Mouse (Mus musculus): ENCODE measurements around the gene Gyg. TPM values are rescaled to one million over a fixed set of nuclear protein-coding genes. Genes with fewer than 3 reads are reported as not detected.

Gene Gyg
- polyA plus RNA-seq, 1 experiment from 2014 or later: 33.2 TPM

- Histone ChIP-seq H3K27ac (ENCODE audit: low read depth, low read length) (no peak overlapping the region), H3K4me2 (ENCODE audit: low read length) (no peak overlapping the region), H3K9me3 (replicated peaks; ENCODE audit: control insufficient read depth, low read length) (no peaks in the 10 kb centered on the region), H3K36me3 (ENCODE audit: control insufficient read depth, insufficient read depth, low read length) (no peaks in the 10 kb centered on the region), H3K9ac (ENCODE audit: low read length) (no peak overlapping the region), H3K4me1 (ENCODE audit: control insufficient read depth, insufficient read depth, low read length) (no peaks in the 10 kb centered on the region), H3K4me3 (ENCODE audit: low read depth, low read length) (no peak overlapping the region), H3K27me3 (replicated peaks; ENCODE audit: control insufficient read depth, insufficient read depth, low read length) (no peaks in the 10 kb centered on the region)
- 91% methylated on average over 9 of the region's 9 CpGs for WGBS
- ATAC-seq (no peak), DNase-seq (ENCODE audit: low spot score) (no peak)
These were observed 18.1 kb downstream of the Gyg start for GRCm38 (mm10) chr3:20136868-20137581.

GRCm38 (mm10) chr3:20134545-20134944, 20.6 kb downstream of the Gyg start:
- H3K27ac ChIP-seq (ENCODE audit: low read depth, low read length): no peak overlapping the region
- no peaks in the 10 kb centered on the region for H3K36me3 ChIP-seq (ENCODE audit: control insufficient read depth, insufficient read depth, low read length)
- WGBS: 86% methylated on average over 3 of the region's 3 CpGs
- no peaks in the 10 kb centered on the region for H3K4me1 ChIP-seq (ENCODE audit: control insufficient read depth, insufficient read depth, low read length)
- no peak overlapping the region for H3K4me2 ChIP-seq (ENCODE audit: low read length)
- H3K9me3 ChIP-seq (replicated peaks; ENCODE audit: control insufficient read depth, low read length): no peaks in the 10 kb centered on the region
- H3K27me3 ChIP-seq (replicated peaks; ENCODE audit: control insufficient read depth, insufficient read depth, low read length): no peaks in the 10 kb centered on the region
- ATAC-seq: no peak
- H3K9ac ChIP-seq (ENCODE audit: low read length): no peak overlapping the region
- H3K4me3 ChIP-seq (ENCODE audit: low read depth, low read length): no peak overlapping the region
- DNase-seq (ENCODE audit: low spot score): no peak

GRCm38 (mm10) chr3:20133745-20134144, 21.4 kb downstream of the Gyg start:
- Histone ChIP-seq H3K9ac (ENCODE audit: low read length) (no peak overlapping the region), H3K4me1 (ENCODE audit: control insufficient read depth, insufficient read depth, low read length) (no peaks in the 10 kb centered on the region), H3K4me3 (ENCODE audit: low read depth, low read length) (no peak overlapping the region), H3K27ac (ENCODE audit: low read depth, low read length) (no peak overlapping the region), H3K36me3 (ENCODE audit: control insufficient read depth, insufficient read depth, low read length) (no peaks in the 10 kb centered on the region), H3K9me3 (replicated peaks; ENCODE audit: control insufficient read depth, low read length) (no peaks in the 10 kb centered on the region), H3K4me2 (ENCODE audit: low read length) (no peak overlapping the region), H3K27me3 (replicated peaks; ENCODE audit: control insufficient read depth, insufficient read depth, low read length) (no peaks in the 10 kb centered on the region)
- 0 out of 2 replicates have a peak, but pooled peaks have one; percentile 26 for ATAC-seq
- WGBS: 94% methylated on average over 1 of the region's 1 CpGs
- DNase-seq (ENCODE audit: low spot score): peak; percentile 46

- H3K36me3 ChIP-seq (ENCODE audit: control insufficient read depth, insufficient read depth, low read length): no peaks in the 10 kb centered on the region
- no peaks in the 10 kb centered on the region for H3K4me1 ChIP-seq (ENCODE audit: control insufficient read depth, insufficient read depth, low read length)
- ATAC-seq (no peak), DNase-seq (ENCODE audit: low spot score) (no peak)
- 92% methylated on average over 1 of the region's 1 CpGs for WGBS
- no peak overlapping the region for H3K4me2 ChIP-seq (ENCODE audit: low read length)
- no peaks in the 10 kb centered on the region for H3K27me3 ChIP-seq (replicated peaks; ENCODE audit: control insufficient read depth, insufficient read depth, low read length)
- no peak overlapping the region for H3K27ac ChIP-seq (ENCODE audit: low read depth, low read length)
- no peak overlapping the region for H3K9ac ChIP-seq (ENCODE audit: low read length)
- H3K9me3 ChIP-seq (replicated peaks; ENCODE audit: control insufficient read depth, low read length): no peaks in the 10 kb centered on the region
- H3K4me3 ChIP-seq (ENCODE audit: low read depth, low read length): no peak overlapping the region
These were observed 22.4 kb downstream of the Gyg start for GRCm38 (mm10) chr3:20132731-20133130.

GRCm38 (mm10) chr3:20131350-20131720, 23.8 kb downstream of the Gyg start:
- no peaks in the 10 kb centered on the region for H3K27me3 ChIP-seq (replicated peaks; ENCODE audit: control insufficient read depth, insufficient read depth, low read length)
- no peaks in the 10 kb centered on the region for H3K4me1 ChIP-seq (ENCODE audit: control insufficient read depth, insufficient read depth, low read length)
- H3K36me3 ChIP-seq (ENCODE audit: control insufficient read depth, insufficient read depth, low read length): no peaks in the 10 kb centered on the region
- H3K9me3 ChIP-seq (replicated peaks; ENCODE audit: control insufficient read depth, low read length): no peaks in the 10 kb centered on the region
- H3K4me2 ChIP-seq (ENCODE audit: low read length): no peak overlapping the region
- DNase-seq (ENCODE audit: low spot score): no peak
- H3K4me3 ChIP-seq (ENCODE audit: low read depth, low read length): no peak overlapping the region
- 93% methylated on average over 2 of the region's 2 CpGs for WGBS
- no peak overlapping the region for H3K27ac ChIP-seq (ENCODE audit: low read depth, low read length)
- H3K9ac ChIP-seq (ENCODE audit: low read length): no peak overlapping the region
- ATAC-seq: no peak

GRCm38 (mm10) chr3:20130456-20131349, 24.4 kb downstream of the Gyg start:
- H3K27ac ChIP-seq (ENCODE audit: low read depth, low read length): no peak overlapping the region
- DNase-seq (ENCODE audit: low spot score): no peak
- H3K9ac ChIP-seq (ENCODE audit: low read length): no peak overlapping the region
- H3K4me2 ChIP-seq (ENCODE audit: low read length): no peak overlapping the region
- 91% methylated on average over 8 of the region's 8 CpGs for WGBS
- H3K27me3 ChIP-seq (replicated peaks; ENCODE audit: control insufficient read depth, insufficient read depth, low read length): no peaks in the 10 kb centered on the region
- H3K9me3 ChIP-seq (replicated peaks; ENCODE audit: control insufficient read depth, low read length): no peaks in the 10 kb centered on the region
- H3K4me3 ChIP-seq (ENCODE audit: low read depth, low read length): no peak overlapping the region
- no peaks in the 10 kb centered on the region for H3K4me1 ChIP-seq (ENCODE audit: control insufficient read depth, insufficient read depth, low read length)
- ATAC-seq: no peak
- H3K36me3 ChIP-seq (ENCODE audit: control insufficient read depth, insufficient read depth, low read length): no peaks in the 10 kb centered on the region

DNA sequence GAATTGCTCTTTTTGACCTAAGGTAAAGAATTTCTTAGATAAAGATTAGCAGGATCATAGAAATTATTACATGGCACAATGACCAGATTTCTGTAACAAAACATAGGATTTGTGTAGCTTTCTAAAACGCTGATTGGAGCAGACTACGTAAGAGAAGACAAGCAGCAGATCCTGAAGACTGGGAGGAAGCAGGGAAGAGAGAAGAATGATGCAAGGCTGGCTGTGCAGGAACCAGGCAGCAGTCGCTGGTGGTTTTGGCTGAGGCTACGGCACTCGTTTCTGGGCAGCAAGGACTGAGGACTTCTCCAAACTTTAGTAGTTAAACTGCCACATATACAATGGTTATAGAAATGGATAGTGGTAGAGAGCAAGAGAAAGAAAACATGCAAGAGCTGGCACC, 25.6 kb downstream of the Gyg start:
- H3K36me3 ChIP-seq (ENCODE audit: control insufficient read depth, insufficient read depth, low read length): no peaks in the 10 kb centered on the region
- no peak for DNase-seq (ENCODE audit: low spot score)
- no peak overlapping the region for H3K9ac ChIP-seq (ENCODE audit: low read length)
- WGBS: 95% methylated on average over 5 of the region's 5 CpGs
- no peak overlapping the region for H3K4me2 ChIP-seq (ENCODE audit: low read length)
- no peak for ATAC-seq
- no peaks in the 10 kb centered on the region for H3K9me3 ChIP-seq (replicated peaks; ENCODE audit: control insufficient read depth, low read length)
- H3K4me1 ChIP-seq (ENCODE audit: control insufficient read depth, insufficient read depth, low read length): no peaks in the 10 kb centered on the region
- no peaks in the 10 kb centered on the region for H3K27me3 ChIP-seq (replicated peaks; ENCODE audit: control insufficient read depth, insufficient read depth, low read length)
- H3K27ac ChIP-seq (ENCODE audit: low read depth, low read length): no peak overlapping the region
- H3K4me3 ChIP-seq (ENCODE audit: low read depth, low read length): no peak overlapping the region

- H3K4me1 ChIP-seq (ENCODE audit: control insufficient read depth, insufficient read depth, low read length): no peaks in the 10 kb centered on the region
- no peak overlapping the region for H3K27ac ChIP-seq (ENCODE audit: low read depth, low read length)
- no peak overlapping the region for H3K4me2 ChIP-seq (ENCODE audit: low read length)
- DNase-seq (ENCODE audit: low spot score) (no peak), ATAC-seq (no peak)
- H3K36me3 ChIP-seq (ENCODE audit: control insufficient read depth, insufficient read depth, low read length): 0 out of 2 replicates have a peak, but pooled peaks cover 3% of the 10 kb centered on the region
- H3K4me3 ChIP-seq (ENCODE audit: low read depth, low read length): no peak overlapping the region
- WGBS: 65% methylated on average over 2 of the region's 2 CpGs
- no peak overlapping the region for H3K9ac ChIP-seq (ENCODE audit: low read length)
- H3K27me3 ChIP-seq (replicated peaks; ENCODE audit: control insufficient read depth, insufficient read depth, low read length): no peaks in the 10 kb centered on the region
- H3K9me3 ChIP-seq (replicated peaks; ENCODE audit: control insufficient read depth, low read length): no peaks in the 10 kb centered on the region
These were observed 28.0 kb downstream of the Gyg start for GRCm38 (mm10) chr3:20127047-20127595.

DNA sequence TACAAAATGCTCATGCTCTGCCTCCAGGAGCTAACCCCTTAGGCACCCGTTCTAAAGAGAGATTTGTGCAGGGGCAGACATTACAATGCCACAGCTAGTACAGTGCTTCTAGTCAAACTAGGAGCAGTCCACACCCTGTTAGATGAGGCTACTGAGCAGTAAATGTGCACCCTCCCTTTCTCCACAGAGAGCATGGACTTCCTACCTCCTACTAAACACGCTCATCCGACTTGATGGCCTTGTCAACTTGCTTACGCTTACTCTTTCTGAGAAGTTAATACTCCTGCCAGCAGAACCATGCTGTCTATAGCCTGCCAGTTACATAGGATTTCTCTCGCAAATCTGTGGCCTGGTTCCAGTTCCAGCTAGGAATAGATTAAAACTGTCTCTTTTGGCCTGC, 29.5 kb downstream of the Gyg start:
- Histone ChIP-seq H3K9ac (ENCODE audit: low read length) (no peak overlapping the region), H3K9me3 (replicated peaks; ENCODE audit: control insufficient read depth, low read length) (no peaks in the 10 kb centered on the region), H3K27me3 (replicated peaks; ENCODE audit: control insufficient read depth, insufficient read depth, low read length) (no peaks in the 10 kb centered on the region), H3K4me1 (ENCODE audit: control insufficient read depth, insufficient read depth, low read length) (no peaks in the 10 kb centered on the region), H3K27ac (ENCODE audit: low read depth, low read length) (no peak overlapping the region), H3K4me3 (ENCODE audit: low read depth, low read length) (no peak overlapping the region), H3K36me3 (ENCODE audit: control insufficient read depth, insufficient read depth, low read length) (0 out of 2 replicates have a peak, but pooled peaks cover 3% of the 10 kb centered on the region), H3K4me2 (ENCODE audit: low read length) (no peak overlapping the region)
- 87% methylated on average over 5 of the region's 5 CpGs for WGBS
- ATAC-seq: no peak
- DNase-seq (ENCODE audit: low spot score): no peak
